Mouse (Mus musculus) v-Abl transformed pro-B cells (cell line): ENCODE measurements around the gene Lasp1.
"Not testable (repeated sequence)": the region's sequence is repeated elsewhere in the genome, so short reads cannot be mapped to it uniquely, and the experiment has no call there.

Experiments used
- in situ Hi-C, 2 experiments: fragments of 400-800 bp; cut with MboI; formaldehyde crosslinking; loops; one replicate each; pipeline ENCODE4 v1.15.1; 2025; ENCODE audit not compliant: unreplicated experiment in 2 of 2

Lasp1 gene

GRCm38 (mm10) chr11:97824168-97824567, 25.4 kb downstream of the Lasp1 start:
- in situ Hi-C loops: no loop called here

GRCm38 (mm10) chr11:97824895-97825294, 26.1 kb downstream of the Lasp1 start:
- in situ Hi-C loops: no loop called here

GRCm38 (mm10) chr11:97825295-97825694, 26.5 kb downstream of the Lasp1 start:
- in situ Hi-C loops: no loop called here

GRCm38 (mm10) chr11:97825971-97826370, 27.2 kb downstream of the Lasp1 start:
- in situ Hi-C loops: no loop called here

GRCm38 (mm10) chr11:97826414-97826813, 27.6 kb downstream of the Lasp1 start:
- in situ Hi-C loops: no loop called here

DNA sequence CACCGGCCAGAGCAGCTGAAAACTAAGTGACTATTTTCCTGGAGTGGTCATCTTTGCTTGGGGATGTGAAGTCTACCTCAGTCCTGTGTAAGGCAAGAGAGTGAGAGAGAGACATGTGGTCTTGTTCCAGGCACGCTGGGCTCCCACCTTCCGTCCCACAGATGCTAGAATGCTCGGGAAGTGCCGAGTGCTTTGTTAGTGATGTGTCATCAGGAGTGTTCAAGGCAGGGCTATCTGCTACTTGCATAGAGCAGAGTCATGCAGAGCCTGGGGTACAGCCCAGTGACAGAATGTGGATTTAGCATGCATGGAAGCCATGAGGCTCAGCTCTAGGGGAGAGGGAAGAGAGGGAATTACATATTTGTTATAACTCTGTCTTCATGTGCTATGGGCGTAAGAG, 28.9 kb downstream of the Lasp1 start:
- in situ Hi-C loops: no loop called here

DNA sequence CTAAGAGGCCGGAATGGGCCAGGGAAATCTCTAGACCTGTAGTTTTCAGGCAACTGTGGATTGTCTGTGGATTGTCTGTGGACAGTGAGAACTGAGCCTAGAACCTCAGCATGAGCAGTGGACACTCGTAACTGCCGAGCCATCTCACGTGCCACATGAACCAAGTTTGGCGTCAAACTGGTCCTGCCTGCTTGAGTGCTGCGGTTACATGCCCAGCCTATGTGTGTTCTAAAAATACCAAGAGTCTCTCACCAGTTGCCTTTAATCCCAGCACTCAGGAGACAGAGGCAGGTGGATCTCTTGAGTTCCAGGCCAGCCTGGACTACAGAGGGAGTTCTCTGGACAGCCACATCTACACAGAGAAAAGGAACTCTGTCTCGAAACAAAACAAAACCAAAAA, 30.6 kb downstream of the Lasp1 start:
- in situ Hi-C loops: no loop called here

DNA sequence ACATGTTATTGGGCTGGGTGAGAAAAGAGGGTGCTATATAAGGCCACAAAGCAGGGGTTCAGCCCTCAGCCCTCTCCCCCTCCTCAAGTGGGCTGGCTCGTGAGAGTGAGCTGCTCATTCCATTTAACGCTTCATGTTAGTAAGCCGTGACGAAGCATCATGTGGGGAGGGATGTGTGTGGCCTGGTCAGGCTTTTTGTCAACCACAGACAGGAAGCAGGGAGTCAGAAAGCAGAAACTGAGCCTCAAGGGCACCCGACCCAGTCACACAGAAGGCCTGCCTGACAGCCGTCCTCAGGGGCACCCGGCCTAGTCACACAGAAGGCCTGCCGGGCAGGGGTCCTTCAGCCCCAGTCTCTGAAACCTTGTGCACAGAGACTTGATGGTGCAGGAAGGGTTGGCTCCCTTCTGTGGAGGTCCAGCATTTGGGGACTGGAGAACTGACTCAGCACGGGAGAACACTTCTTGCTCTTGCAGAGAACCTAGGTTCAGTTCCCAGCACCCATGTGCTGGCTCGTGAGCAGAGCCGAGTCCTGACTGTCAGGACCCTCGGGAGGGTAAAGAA, 31.2 kb downstream of the Lasp1 start:
- in situ Hi-C loops: no loop called here

DNA sequence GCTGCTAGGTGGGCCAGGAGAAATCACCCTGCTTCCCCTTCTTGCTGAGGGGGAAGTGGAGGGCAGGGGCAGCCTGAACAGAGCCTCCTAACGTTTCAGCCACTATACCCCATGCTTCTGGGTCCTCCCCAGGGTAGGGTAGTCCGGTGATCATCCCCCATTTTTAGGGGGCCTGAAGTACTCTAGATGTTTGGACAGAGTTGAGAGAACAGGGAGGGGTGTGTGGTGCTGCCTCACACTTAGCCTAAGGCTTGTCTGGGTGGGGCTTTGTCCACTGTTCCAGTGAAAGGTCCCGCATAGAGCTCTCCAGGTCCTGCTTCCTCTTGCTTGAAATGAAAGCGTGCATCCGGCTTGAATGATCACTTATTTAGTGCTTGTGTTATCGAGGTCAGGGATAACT, 31.7 kb downstream of the Lasp1 start:
- in situ Hi-C loops: no loop called here

DNA sequence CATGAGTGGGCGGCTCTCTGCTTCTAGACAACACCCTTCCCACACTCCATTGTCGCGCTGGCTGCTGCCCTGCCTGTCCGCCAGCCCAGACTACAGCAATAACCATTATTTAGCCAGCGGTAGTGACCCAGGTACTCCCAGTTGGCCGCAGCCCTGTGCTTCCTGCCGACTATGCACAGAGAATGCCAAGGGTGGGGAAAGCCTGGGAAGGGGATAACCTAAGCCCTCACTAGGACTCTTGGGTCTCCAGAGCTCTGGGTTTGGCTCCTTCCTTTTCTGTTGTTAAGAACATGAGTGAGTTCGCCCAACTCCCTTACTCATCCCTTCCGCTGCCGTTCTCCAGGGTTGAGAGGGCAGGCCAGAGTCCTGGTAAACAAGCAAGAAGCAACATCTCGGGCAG, 33.2 kb downstream of the Lasp1 start:
- in situ Hi-C loops: no loop called here

- in situ Hi-C loops: no loop called here
These were observed 34.6 kb downstream of the Lasp1 start for GRCm38 (mm10) chr11:97833352-97833751.

DNA sequence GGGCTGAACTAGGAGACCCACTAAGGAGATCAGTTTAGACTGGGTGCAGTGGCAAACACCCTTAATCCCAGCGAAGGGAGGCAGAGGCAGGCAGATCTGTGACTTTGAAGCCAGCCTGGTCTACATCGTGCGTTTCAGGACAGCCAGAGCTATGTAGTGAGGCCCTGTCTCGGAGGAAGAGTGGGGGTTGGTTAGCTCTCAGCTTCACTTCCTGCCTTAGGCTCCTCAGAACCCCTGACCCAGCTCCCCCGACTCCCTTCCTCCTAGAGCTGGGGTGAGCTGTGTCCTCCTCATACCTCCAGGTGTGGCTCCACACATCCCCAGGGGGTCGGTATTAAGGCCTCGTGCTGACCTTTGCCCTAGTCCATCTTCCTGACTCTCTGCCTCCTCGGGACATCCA, 37.7 kb downstream of the Lasp1 start:
- in situ Hi-C loops: no loop called here

- in situ Hi-C loops: not testable (repeated sequence)
These were observed 38.3 kb downstream of the Lasp1 start for GRCm38 (mm10) chr11:97837051-97837450.

DNA sequence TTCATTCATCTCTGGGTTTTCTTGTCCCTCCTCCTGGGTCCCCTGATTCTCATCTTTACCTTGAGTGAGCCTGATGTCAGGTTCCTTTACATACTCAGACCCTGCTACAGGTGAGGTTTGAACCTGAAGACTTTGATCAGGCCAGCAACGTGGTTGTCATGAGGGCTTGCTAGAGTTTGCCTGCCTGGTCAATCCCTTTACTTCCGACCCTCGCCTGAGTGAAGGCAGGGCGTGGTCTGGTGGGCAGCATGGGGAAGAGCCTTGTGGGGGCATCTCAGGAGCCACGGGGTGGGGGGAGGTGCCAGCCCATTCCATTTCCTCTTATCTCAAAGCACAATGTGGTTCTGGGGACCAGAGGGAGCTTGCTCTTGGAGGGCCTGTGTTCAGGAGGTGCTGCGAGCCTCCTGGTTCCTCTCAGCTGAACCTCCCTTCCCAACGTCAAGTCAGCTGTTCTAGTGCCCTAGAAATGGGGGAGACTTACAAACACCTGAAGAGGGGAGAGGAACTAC, 38.9 kb downstream of the Lasp1 start:
- in situ Hi-C loops: no loop called here

DNA sequence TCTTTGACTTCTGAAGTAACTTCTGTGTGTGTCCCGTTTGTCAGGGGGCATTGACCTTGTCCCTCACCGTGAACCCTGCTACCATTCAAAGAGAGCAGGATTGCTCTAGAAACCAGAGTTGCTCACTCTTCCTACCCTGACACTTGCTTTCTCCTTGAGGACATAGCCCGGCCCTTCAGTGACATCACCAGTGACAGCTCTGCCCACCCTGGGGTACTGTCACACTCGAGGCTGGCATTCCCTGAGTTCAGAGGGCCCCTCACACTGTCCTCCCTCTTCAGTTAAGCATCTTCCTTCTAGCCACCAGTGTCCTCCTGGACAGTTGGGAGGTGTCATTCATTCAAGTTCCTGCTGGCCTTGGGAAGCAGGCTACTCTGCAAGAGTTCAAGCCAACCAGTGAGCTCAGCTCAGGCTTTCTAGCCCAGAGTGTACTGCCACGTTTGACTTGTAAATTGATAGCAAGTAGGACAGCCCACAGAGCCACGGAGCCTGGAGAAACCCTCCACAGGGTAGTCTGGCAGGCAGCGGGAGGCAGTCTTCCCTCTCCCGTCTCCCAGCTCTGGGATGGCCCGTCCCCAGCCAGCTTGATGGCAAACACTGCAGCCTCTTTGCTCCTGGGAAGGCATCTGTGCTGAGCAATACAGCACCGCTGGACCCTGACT, 40.1 kb downstream of the Lasp1 start:
- in situ Hi-C loops: no loop called here

DNA sequence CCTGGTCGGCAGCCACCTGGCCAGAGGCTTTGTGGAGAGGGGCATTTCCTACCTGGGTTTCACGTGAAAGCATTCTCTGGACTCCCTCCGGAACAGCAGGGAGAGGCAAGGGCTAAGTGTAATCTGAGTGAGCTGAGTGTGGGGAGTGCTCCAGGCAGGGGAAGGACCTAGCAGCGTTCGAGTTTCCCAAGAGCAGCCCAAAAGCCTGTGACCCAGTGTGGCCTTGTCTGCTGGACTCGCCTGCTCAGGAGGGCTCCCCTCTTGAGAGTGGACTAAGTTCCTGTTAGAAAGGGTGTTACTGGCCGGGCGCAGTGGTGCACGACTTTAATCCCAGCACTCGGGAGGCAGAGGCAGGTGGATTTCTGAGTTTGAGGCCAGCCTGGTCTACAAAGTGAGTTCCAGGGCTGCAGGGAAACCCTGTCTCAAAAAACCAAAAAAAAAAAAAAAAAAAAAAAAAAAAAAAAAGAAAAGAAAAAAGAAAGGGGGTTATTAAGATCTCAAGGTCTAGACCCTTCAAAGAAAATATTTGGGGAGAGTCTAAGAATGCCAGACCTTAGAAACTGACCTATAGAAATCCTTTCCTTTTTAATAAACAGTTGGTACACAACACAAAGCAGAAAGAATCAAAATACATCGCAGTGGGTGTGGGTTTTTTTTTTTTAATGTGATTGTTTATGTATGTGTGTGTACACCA, 40.8 kb downstream of the Lasp1 start:
- in situ Hi-C loops: no loop called here

GRCm38 (mm10) chr11:97840135-97840490, 41.3 kb downstream of the Lasp1 start:
- in situ Hi-C loops: no loop called here

- in situ Hi-C loops: no loop called here
These were observed 41.7 kb downstream of the Lasp1 start, which contains the start of gene B230217C12Rik for GRCm38 (mm10) chr11:97840539-97840954. B230217C12Rik (plus strand) TSS chr11:97840780.

DNA sequence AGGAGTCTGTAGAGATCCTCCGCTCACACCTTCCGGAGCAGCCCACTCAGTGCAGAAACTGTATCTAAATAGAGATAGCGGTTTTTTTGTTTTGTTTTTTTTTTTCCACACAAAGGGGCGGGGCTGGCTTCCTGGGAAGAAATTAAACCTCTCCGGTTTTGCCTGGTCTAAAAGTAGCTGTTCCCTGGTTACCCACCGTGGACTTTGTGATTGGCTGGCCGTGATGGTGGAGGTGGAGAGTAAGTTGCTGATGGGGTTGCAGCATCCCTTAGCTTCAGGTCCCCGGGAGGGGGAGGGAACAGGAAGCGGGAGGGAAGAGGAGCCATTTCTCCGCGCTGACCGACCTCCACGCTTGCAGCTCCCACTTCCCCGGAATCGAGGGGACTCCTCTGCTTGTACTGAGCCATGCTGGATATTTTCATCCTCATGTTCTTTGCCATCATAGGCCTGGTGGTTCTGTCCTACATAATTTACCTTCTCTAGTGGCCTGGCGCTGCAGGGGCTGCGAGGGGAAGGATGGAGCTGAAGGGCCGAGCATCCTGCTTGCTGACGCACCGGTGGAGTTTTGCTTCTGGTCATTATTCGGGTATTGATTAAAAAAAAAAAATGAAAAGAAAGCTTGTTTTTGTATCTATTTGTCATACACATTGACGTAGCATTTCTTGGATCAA, 42.3 kb downstream of the Lasp1 start:
- in situ Hi-C loops: no loop called here

- in situ Hi-C loops: no loop called here
These were observed 43.2 kb downstream of the Lasp1 start for GRCm38 (mm10) chr11:97842001-97842400.

DNA sequence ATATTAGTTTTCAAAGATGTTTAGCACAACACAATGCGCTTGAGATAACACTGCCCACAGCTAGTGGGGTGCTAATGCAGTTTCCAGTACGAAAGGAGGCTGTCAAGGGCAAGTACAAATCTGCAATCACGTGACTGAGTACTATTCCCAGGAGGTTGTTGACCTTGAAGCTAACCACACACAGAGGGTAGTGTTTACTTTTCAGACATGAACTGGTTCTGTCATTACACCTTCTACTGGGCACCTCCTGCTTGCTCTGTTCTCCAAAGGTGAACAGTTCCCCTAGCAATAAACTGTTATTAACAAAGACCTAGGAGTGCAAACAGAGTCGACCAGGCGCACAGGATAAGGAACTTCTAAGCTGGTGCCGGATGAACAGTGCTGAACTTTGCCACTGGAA, 51.6 kb downstream of the Lasp1 start:
- in situ Hi-C loops: no loop called here
